Mouse (Mus musculus) left cerebral cortex, postnatal 14 days (tissue): ENCODE measurements around the gene Synj1. TPM values are rescaled to one million over a fixed set of nuclear protein-coding genes. Genes with fewer than 3 reads are reported as not detected.
A peak's percentile ranks its signal among the peaks of the same experiment; 100 is the strongest.

Experiments used
- DNase-seq, 2 experiments: peaks; one replicate each; pipeline ENCODE4 v3.0.0; 2021 to 2022; ENCODE audit warnings: low spot score in 2 of 2, mixed read lengths in 1 of 2
- intact Hi-C: fragments of 180-260 bp; cut with DNase I; formaldehyde crosslinking; loops from one replicate; pipeline ENCODE4 v1.15.1; 2025
- total RNA-seq, 2 experiments: library from RNA; stranded (reverse); gene quantifications; 2 replicates each; pipeline ENCODE4 v1.2.3; 2021

Gene Synj1
- total RNA-seq, 2 experiments from 2014 or later: 270 to 273 TPM

DNA sequence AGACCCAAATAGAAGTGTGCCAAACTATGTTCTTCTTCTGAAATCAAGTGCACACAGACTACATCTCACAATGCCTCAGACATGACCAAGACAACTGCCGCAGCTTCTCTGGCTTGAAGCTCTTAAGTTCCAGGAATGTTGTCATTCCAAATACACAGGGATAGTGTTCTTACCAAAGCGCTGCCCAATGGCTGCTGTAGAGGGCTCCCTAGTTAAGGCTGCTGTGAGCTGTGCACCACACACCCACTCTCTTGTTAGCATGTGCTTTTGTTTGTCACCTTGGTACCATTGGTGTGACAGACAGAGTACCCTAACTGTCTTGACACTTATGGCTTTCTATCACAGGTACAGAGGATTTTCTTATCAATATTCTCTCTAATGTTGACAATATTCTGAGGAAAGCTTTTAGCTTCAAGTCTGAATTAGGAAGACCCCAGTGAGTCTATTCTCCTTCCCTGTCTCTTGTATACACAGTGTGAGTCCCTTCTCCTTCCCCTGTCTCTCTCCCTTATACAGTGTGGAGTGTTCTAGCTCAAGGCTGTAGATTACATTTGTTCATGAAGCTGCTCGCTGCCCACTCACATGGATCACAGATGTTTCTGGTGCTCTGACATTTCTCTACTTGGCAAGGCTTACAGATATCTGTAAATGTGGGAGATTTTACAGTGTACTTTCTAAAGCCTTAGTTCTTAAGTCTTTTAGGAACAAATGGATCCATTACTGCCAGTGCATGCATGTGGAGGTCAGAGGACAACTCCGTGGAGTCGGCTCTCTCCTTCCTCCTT, 52.6 kb downstream of the Synj1 start:
- intact Hi-C loops: no loop called here

DNA sequence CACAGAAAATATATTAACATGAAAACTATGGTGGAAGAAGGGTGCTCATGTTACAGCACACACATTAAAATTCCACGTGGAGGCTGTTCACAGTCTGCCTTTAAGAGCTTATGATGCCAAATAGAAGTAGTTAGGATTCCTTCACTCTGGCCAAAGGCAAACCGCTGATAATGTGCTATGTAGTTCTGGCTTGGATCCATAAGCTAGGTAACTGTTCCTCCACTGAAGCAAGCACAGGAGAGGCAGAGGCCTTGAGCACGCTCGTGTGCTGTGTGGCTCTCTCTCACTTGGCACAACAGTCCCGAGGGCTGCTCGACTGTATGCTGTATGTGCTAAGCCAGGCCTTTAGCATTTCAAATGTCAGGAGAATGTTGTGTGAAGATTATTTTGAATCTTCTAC, 55.6 kb downstream of the Synj1 start:
- DNase-seq: no peak
- intact Hi-C loops: no loop called here

More for the DNA sequence above, 52.6 kb downstream of the Synj1 start:
- peak; percentile 35 to 70 for DNase-seq

- DNase-seq: no peak
- intact Hi-C loops: no loop called here
Observed at GRCm38 (mm10) chr16:90953770-90954169, 57.3 kb downstream of the Synj1 start.

DNA sequence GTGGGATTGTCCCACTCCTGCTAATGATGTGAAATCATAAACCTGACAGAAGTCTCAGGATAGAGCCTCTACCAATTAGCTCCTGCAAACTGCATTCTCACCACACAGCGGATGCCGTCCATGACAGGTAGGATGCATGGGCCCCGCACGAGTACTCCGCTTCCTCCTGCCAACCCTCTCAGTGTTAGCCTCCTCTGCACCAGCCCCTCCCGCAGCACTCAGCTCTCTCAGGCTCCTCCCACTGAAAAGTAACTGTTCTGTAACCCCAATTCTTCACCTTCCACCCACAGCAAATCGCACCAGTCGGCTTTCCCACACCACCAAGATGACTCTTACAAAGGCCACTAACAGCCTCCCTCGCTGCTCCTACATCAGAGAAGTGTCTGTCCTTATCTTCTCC, 58.0 kb downstream of the Synj1 start:
- no peak for DNase-seq
- intact Hi-C loops: no loop called here

DNA sequence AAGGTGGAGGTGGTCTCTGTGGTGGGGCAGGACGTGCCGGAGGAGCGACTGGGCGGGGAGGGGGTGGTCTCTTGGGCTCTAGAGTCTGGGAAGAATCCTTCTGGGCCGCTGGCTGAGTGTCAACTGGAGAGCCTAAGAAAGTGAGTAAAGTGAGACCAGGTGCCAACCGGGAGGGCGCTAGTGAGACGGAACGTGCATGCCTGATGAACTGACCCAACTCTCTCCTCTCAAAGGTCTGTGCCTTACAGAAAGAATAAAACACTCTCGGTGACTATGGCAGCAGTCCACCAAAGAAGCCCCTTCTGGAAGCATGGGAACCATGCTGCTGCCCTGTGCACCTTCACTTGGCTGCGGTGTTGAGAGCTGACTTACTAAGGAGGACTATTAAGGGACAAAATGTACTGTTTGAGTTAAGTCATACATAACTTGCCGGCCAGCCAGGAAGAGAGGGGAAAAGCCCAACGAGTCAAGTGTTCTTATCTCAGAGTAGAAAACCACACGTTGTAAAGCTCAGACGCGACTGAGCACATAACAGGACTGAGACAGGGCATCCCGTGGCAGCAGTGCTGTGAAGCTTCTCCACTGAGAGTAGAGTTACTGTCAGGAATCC, 60.6 kb downstream of the Synj1 start:
- intact Hi-C loops: no loop called here
- no peak for DNase-seq

- no peak for DNase-seq
- intact Hi-C loops: no loop called here
Observed at GRCm38 (mm10) chr16:90946977-90947376, 64.1 kb downstream of the Synj1 start.

DNA sequence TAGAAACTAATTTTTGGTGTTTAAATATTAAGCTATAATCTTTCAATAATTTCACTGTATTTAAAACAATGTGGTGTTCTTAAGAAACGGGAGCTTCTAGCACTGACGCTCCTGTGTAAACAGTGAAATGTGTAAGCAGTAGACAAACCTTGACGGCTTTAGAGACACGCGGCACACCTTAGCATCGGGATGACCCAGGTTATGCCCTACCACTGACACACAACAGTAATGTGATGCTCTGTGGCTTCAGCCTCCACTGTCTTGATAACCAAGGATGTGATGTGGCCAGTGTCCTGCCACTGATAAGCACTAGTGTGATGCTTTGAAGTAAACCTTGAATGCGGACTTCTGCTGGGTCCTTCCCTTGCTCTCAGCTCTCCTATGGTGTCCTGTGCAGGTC, 69.9 kb downstream of the Synj1 start:
- intact Hi-C loops: no loop called here
- no peak for DNase-seq

DNA sequence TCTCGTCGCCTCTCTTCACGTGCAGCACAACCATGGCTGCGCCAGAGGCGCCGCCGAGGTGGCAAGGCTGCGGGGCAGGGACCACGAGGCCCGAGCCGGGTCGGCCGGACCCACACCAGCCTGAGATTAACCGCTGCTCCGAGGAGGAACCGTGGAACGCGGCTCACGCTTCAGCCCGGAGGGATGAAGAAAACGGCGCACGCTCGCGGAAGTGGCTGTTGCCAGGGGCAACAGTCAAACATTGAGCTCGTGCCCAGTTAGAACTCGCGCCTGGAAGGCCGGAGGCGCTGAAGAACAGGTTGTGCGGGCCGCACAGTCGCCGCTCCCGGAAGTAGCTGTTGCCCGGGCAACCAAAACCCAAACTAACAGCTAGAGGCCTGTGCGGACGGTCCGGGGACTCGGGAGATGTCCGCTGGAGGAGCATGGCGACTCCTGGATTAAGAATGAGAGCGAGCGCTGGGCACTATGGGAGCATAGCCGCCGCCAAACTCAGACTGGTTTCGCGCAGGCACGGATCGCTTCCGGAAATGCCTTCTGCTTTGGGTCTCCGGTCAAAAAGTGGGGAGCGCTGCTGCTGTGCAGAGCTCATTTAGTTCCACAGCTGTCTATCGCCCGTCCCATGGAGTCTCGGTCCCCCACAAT, 76.3 kb downstream of the Synj1 start, which contains the start of gene Cfap298:
TSS of gene Cfap298 (minus strand) at position 428 of the 642 bp plus-strand sequence.
- intact Hi-C loops: loop anchor here (5.0 kb wide), 1 partner anchor 123 kb away; the partner anchor contains the start of gene Urb1
- peak; percentile 95 for DNase-seq

DNA sequence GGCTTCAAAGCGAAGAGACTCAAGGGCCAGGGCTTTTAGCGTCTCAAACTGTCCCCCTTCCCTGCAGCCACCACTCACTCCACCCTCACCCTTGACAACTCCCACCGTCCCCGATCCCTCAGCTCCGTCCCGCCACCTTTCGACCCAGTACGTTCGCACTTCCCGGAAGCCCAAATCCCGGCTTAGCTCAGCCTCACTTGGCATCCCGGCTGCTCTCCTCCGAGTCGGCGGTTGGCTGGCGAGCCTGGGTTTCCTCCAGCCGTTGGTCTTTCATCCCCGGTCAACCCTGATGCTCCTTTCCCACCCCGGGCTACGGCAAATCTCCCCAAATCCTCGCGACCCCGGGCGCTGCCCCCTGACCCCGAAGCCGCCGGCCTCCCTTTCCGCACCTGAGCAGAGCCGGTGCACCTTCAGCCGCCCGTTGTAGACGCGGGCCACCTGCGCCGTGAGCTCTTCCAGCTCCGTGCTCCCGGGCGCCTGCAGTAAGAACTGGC, 76.9 kb downstream of the Synj1 start:
- DNase-seq: peak in 1 of 2 experiments; percentile 63
- intact Hi-C loops: loop anchor here (5.0 kb wide), 1 partner anchor 122 kb away; the partner anchor contains the start of gene Urb1

DNA sequence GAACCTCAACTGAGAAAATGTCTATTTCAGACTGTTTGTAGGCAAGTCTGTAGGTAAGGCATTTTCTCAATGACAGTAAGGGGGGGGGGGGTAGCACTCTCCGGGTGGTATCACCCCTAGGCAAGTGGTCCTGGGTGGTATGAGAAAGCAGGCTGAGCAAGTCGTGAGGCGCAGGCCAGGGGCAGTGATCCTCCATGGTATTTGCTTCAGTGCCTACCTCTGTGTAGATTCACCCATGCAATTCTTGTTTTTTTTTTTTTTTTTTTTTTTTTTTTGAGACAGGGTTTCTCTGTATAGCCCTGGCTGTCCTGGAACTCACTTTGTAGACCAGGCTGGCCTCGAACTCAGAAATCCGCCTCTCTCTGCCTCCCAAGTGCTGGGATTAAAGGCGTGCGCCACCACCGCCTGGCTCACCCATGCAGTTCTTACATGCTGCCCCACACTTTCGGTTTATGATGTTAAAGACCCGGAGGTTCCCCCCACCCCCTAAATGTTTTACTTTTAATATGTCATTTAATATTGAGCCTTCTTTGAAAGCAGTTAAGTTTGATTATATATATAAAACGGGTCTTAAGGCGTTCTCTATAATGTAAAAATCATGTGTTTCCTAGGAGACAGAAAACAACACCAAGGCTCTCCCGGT, 77.5 kb downstream of the Synj1 start:
- DNase-seq: no peak
- intact Hi-C loops: loop anchor here (5.0 kb wide), 1 partner anchor 121 kb away; the partner anchor contains the start of gene Urb1

GRCm38 (mm10) chr16:90927446-90927845, 83.7 kb downstream of the Synj1 start:
- no peak for DNase-seq
- intact Hi-C loops: loop anchor here (5.0 to 10.0 kb wide), 2 partner anchors 95 to 603 kb away; no protein-coding TSS in a partner anchor

GRCm38 (mm10) chr16:90925461-90925860, 85.6 kb downstream of the Synj1 start:
- DNase-seq: peak; percentile 69 to 79
- intact Hi-C loops: loop anchor here (5.0 to 10.0 kb wide), 2 partner anchors 93 to 601 kb away; no protein-coding TSS in a partner anchor

DNA sequence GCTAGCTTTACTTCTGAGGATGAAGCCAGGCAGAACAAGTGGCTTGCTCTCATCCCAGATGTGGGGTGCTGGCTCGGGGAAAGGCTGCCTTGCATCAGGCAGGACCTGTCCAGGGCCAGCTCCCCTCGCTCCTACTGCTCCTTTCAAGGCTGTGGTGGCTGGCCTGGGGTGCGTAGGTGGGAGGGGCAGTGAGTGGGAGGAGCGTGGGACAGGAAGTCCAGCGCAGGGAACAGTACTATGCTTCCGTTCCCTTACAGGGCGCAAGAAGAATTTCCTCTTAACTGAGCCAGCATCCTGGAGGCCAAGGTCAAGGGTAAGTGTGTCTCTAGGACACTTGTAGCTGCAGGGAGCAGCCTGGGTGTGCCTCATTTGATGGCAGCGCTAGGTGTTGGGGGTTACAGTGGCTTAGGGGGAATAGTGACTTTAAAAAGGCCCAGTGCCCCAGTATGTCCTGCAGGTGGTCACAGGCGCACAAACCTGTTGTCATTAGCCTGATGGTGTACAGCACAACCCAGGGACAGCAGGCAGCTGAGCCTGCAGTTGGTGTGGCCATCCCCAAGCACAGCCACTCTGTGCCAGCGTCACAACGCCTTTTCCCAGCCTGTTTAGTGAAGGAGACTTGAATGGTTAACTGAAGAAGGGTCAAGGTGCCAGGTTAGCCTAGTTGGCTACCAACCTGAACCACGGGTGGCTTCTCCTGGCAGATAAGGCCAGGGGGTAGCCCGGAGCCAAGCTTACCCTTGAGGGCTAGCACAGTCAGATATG, 86.3 kb downstream of the Synj1 start:
- no peak for DNase-seq
- intact Hi-C loops: loop anchor here (5.0 to 10.0 kb wide), 2 partner anchors 92 to 600 kb away; no protein-coding TSS in a partner anchor

- intact Hi-C loops: loop anchor here (10.0 kb wide), 1 partner anchor 597 kb away; no protein-coding TSS in a partner anchor
- no peak for DNase-seq
Observed at GRCm38 (mm10) chr16:90921471-90922159, 89.5 kb downstream of the Synj1 start.

DNA sequence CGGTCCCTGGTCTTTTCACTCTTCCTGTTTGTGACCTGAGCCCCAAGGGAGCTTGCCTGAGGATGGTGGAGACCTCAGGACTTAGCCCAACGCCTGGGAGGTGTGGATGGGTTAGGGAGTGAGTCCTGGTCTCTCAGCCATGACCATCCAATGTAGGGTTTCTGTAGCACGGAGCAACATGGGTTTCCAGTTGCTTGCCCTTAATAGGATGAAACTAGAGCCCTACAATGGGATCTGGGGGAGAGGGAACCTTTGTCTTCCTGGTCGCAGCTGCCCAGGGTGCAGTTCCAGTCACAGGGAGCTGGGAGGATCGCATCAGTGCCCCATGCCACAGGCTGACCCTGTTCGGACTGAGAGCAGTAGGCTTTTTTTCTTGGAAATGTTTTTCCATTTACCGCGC, 94.0 kb downstream of the Synj1 start:
- no peak for DNase-seq
- intact Hi-C loops: no loop called here

DNA sequence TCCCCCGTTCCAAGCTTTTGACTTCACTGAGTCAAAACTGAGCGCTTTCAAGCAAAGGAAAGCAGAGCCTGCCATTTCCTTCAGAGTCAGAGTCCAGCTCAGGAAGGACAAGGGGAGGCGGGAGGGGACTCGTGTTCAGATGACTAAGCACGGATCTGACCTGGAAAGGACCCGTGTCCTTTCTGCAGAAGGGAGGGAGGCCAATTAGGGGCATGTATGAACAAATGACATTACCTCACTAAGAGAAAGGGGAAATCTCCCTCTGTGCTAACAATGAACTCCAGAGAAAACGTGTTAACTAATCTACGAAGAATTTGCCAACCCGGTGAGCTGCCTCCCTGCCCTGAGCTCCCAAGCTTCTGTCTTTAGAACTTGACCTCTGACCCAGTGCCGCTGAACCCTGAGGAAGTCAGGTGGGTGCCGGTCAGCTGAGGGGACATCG, 95.0 kb downstream of the Synj1 start:
- intact Hi-C loops: no loop called here
- DNase-seq: no peak

- intact Hi-C loops: no loop called here
- no peak for DNase-seq
Observed at GRCm38 (mm10) chr16:90911766-90912165, 99.3 kb downstream of the Synj1 start.
